Mouse (Mus musculus) left cerebral cortex, postnatal 10 days (tissue): ENCODE data around the gene Gm4884. TPM values are rescaled to one million over a fixed set of nuclear protein-coding genes. Genes with fewer than 3 reads are reported as not detected.
"Not testable (repeated sequence)": the region's sequence is repeated elsewhere in the genome, so short reads cannot be mapped to it uniquely, and the experiment has no call there.

Source experiments
- DNase-seq, 2 experiments: peaks; one replicate each; pipeline ENCODE4 v3.0.0; 2021 to 2022; ENCODE audit warnings: low spot score in 2 of 2, mixed read lengths in 1 of 2; ENCODE audit errors: extremely low spot score in 1 of 2
- intact Hi-C: fragments of 180-260 bp; cut with DNase I; formaldehyde crosslinking; loops from one replicate; pipeline ENCODE4 v1.15.1; 2025
- total RNA-seq, 2 experiments: library from RNA; stranded (reverse); gene quantifications; 2 replicates each; pipeline ENCODE4 v1.2.3; 2021

Gene Gm4884
- total RNA-seq = not detected

DNA sequence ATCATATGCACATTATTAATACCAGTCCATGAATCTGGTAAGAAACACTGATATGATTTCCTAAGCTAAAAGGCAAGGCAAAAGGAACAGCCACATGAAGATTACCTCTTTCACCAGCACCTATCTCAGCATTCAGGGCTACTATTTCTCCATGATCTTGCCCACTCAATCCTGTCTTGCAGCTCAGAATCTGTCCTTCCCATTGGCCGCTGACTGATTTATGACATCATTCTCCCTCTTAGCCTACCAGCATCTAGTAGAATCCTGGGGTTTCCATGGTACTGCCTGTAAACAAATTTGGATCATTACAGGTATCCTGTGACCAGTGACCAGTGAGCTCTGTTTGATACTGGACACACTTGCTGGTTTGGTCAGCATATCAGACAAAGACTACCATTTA, at the start of gene Gm4884:
TSS of gene Gm4884 (plus strand) at position 301 of the 400 bp plus-strand sequence.
- intact Hi-C loops, DNase-seq: not testable (repeated sequence)

DNA sequence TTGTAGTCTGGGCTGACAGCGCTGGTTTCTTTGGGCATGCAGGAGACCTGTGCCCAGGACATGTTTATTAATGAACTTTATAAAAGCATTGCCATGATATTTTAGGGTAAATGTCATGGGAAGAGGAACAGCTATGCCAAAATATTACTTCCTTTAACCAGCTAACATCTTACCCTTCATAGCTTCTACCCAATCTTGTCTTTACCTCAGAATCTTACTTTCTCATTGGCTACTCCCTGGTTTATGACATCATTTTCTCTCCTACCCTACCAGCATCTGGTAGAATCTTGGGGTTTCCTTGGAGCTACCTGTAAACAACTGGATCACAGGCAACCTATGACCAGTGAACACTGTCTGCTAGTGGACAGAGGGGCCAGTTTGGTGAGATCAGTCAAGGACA, 45.3 kb upstream of the Gm4884 start, which contains the start of gene 4930433I11Rik:
TSS of gene 4930433I11Rik (plus strand) at position 301 of the 400 bp plus-strand sequence.
- DNase-seq = no peak
- intact Hi-C loops = no loop called here

DNA sequence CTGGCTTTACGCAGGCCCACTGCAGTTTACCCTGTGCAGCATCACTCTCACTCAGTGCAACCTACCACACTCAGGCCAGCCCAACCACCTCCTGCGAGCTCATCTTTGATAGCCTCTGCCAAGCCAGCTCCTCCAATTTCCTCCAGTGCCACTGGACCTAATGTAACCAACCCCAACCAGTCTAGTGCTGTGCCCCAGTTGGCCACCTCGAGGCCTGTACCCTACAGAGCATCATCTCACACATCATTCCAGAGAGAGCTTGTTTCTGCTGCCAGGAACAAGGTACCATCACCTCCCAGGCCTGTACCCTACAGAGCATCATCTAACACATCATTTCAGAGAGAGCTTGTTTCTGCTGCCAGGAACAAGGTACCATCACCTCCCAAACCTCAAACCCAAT, 11.5 kb downstream of the Gm4884 start:
- intact Hi-C loops, DNase-seq: not testable (repeated sequence)

Other genes with a start within 250 kb of the Gm4884 start
- 10 to 100 TPM; 67.4 to 76.1 TPM for gene Vstm2b, start 134.4 kb upstream of the Gm4884 start, total RNA-seq
- not detected for gene 4930433I11Rik, start 45.2 kb upstream of the Gm4884 start, total RNA-seq
- gene Gm5592, start 121.1 kb downstream of the Gm4884 start, total RNA-seq = not detected